Mouse (Mus musculus) kidney, adult 2 months (tissue): ENCODE results near the gene Derl2. TPM values are rescaled to one million over a fixed set of nuclear protein-coding genes. Genes with fewer than 3 reads are reported as not detected.

ENCODE experiments used
- DNase-seq: peaks from one replicate; pipeline ENCODE4 v3.0.0; 2021
- H3K27ac ChIP-seq: fragments of 200-500 bp; 2 replicates; pipeline ENCODE4 v1.5.1; 2012; ENCODE audit warnings: low read depth, low read length, control low read depth, inconsistent platforms; ENCODE audit not compliant: insufficient read depth
- H3K27me3 ChIP-seq: fragments of 200-500 bp; replicated peaks from 2 replicates; pipeline ENCODE4 v1.6.1; 2012; ENCODE audit warnings: mild to moderate bottlenecking, moderate library complexity, low read length, inconsistent platforms; ENCODE audit not compliant: control insufficient read depth, insufficient read depth
- H3K36me3 ChIP-seq: fragments of 200-500 bp; 2 replicates; pipeline ENCODE4 v1.6.1; 2012; ENCODE audit warnings: mild to moderate bottlenecking, moderate library complexity, low read length, inconsistent platforms; ENCODE audit not compliant: control insufficient read depth, insufficient read depth
- H3K4me1 ChIP-seq: fragments of 200-500 bp; 2 replicates; pipeline ENCODE4 v1.6.1; 2011; ENCODE audit warnings: low read length; ENCODE audit not compliant: control insufficient read depth, insufficient read depth
- H3K4me3 ChIP-seq: fragments of 200-500 bp; 2 replicates; pipeline ENCODE4 v1.5.1; 2011; ENCODE audit warnings: mild to moderate bottlenecking, low read depth, low read length, control low read depth; ENCODE audit not compliant: insufficient read depth
- CTCF ChIP-seq: fragments of 200-500 bp; conservative IDR thresholded peaks from 2 replicates; pipeline ENCODE4 v1.5.1; 2011; ENCODE audit warnings: low read depth, mild to moderate bottlenecking, control low read depth, low read length, moderate library complexity, mixed read lengths; ENCODE audit not compliant: insufficient read depth, insufficient read length
- POLR2A ChIP-seq: fragments of 200-500 bp; IDR thresholded peaks from one replicate; pipeline ENCODE4 v1.6.1; 2011; ENCODE audit warnings: low read depth, low read length, control low read depth
- WGBS: fragments of 180-500 bp; shearing (Covaris S2); methylation state at CpG from one replicate; pipeline ENCODE4 v1.1.7; 2018; 5-methylcytosine and 5-hydroxymethylcytosine counted together
- polyA plus RNA-seq: library from polyadenylated mRNA; depleted of rRNA; stranded (reverse); fragments of >200 nt; gene quantifications from 2 replicates; pipeline ENCODE4 v1.2.3, GENCODE M21; 2012

The Derl2 gene
- polyA plus RNA-seq, 1 experiment: 20.1 TPM

GRCm38 (mm10) chr11:71029403-71030118 lies 9.9 kb upstream of the Derl2 start:
- H3K27me3 ChIP-seq: no peaks in the 10 kb centered on the region
- peaks cover 5% of the 10 kb centered on the region for H3K36me3 ChIP-seq
- H3K4me3 ChIP-seq: no peak overlapping the region
- TF ChIP-seq CTCF (no peak), POLR2A (no peak)
- H3K27ac ChIP-seq: no peak overlapping the region
- no peaks in the 10 kb centered on the region for H3K4me1 ChIP-seq
- DNase-seq: no peak
- 76% methylated on average over 3 of the region's 3 CpGs for WGBS

- no peaks in the 10 kb centered on the region for H3K27me3 ChIP-seq
- H3K27ac ChIP-seq: no peak overlapping the region
- peaks cover 5% of the 10 kb centered on the region for H3K36me3 ChIP-seq
- TF ChIP-seq POLR2A (no peak), CTCF (no peak)
- H3K4me1 ChIP-seq: no peaks in the 10 kb centered on the region
- 51% methylated on average over 3 of the region's 3 CpGs for WGBS
- no peak overlapping the region for H3K4me3 ChIP-seq
- DNase-seq: peak; percentile 10
Observed at GRCm38 (mm10) chr11:71028280-71028679, 8.6 kb upstream of the Derl2 start.

GRCm38 (mm10) chr11:71018416-71019200 lies 1.0 kb downstream of the Derl2 start:
- no peak for DNase-seq
- TF ChIP-seq POLR2A (no peak), CTCF (no peak)
- 4% methylated on average over 28 of the region's 28 CpGs for WGBS

GRCm38 (mm10) chr11:71017051-71017450 lies 2.6 kb downstream of the Derl2 start:
- Histone ChIP-seq H3K27ac (no peak overlapping the region), H3K4me3 (no peak overlapping the region), H3K36me3 (no peaks in the 10 kb centered on the region; the same call in none of the 2 replicates), H3K27me3 (no peaks in the 10 kb centered on the region), H3K4me1 (peaks cover 3% of the 10 kb centered on the region)
- TF ChIP-seq POLR2A (no peak), CTCF (no peak)
- 85% methylated on average over 1 of the region's 1 CpGs for WGBS
- DNase-seq: no peak

More at GRCm38 (mm10) chr11:71018416-71019200, 1.0 kb downstream of the Derl2 start:
- no peaks in the 10 kb centered on the region; the same call in 1 of the 2 replicates for H3K36me3 ChIP-seq
- H3K4me1 ChIP-seq: peaks cover 3% of the 10 kb centered on the region
- H3K27ac ChIP-seq: peak overlapping the region; percentile 86
- peak overlapping the region; percentile 94 for H3K4me3 ChIP-seq
- no peaks in the 10 kb centered on the region for H3K27me3 ChIP-seq

GRCm38 (mm10) chr11:71012743-71013142 lies 6.9 kb downstream of the Derl2 start:
- Histone ChIP-seq H3K27me3 (no peaks in the 10 kb centered on the region), H3K27ac (no peak overlapping the region), H3K36me3 (peaks cover 9% of the 10 kb centered on the region), H3K4me3 (no peak overlapping the region), H3K4me1 (no peaks in the 10 kb centered on the region; the same call in 1 of the 2 replicates)
- WGBS: 95% methylated on average over 7 of the region's 7 CpGs
- TF ChIP-seq CTCF (no peak; the same call in 1 of the 2 replicates), POLR2A (no peak)
- DNase-seq: no peak

GRCm38 (mm10) chr11:71008321-71008720 lies 11.3 kb downstream of the Derl2 start:
- Histone ChIP-seq H3K4me1 (no peaks in the 10 kb centered on the region), H3K27me3 (no peaks in the 10 kb centered on the region), H3K27ac (no peak overlapping the region), H3K36me3 (peaks cover 9% of the 10 kb centered on the region), H3K4me3 (no peak overlapping the region)
- WGBS: 72% methylated on average over 3 of the region's 3 CpGs
- TF ChIP-seq CTCF (no peak), POLR2A (no peak)
- peak; percentile 19 for DNase-seq

- peak; percentile 8 for DNase-seq
- Histone ChIP-seq H3K4me3 (no peak overlapping the region), H3K27me3 (no peaks in the 10 kb centered on the region), H3K36me3 (peaks cover 9% of the 10 kb centered on the region), H3K27ac (no peak overlapping the region; the same call in 1 of the 2 replicates), H3K4me1 (peaks cover 2% of the 10 kb centered on the region; the same call in 1 of the 2 replicates)
- WGBS: 80% methylated on average over 7 of the region's 7 CpGs
- TF ChIP-seq CTCF (no peak), POLR2A (no peak)
Observed at GRCm38 (mm10) chr11:71007831-71008230, 11.8 kb downstream of the Derl2 start.
